Comparison of ENCODE assay signal across 7 mouse cellular contexts in genomic region chr14:21481231-21481630, GRCm38 (mm10). TPM values are rescaled to one million over a fixed set of nuclear protein-coding genes. Genes with fewer than 3 reads are reported as not detected.
A peak's percentile ranks its signal among the peaks of the same experiment; 100 is the strongest.
DNase-seq lines count a peak whose midpoint lies in the region; ATAC-seq and TF ChIP-seq lines count a peak whose summit lies in the region.

Gene Kat6b (plus strand): TSS chr14:21481434.

- peak; percentile 60 for DNase-seq in WW6 (ENCODE audit: low read depth, low spot score)
- no peak for DNase-seq in gastrocnemius, adult 2 months
- no peak for DNase-seq in layer of hippocampus, postnatal 14 days (ENCODE audit: low spot score in 2 of 2)
- no peak for DNase-seq in Muller cell, postnatal 12 days (ENCODE audit: inconsistent ontology term)
- no peak for DNase-seq in kidney, postnatal 25 days

- no peaks in the 10 kb centered on the region for H3K9me3 ChIP-seq in ES-Bruce4 (replicated peaks; ENCODE audit: control insufficient read depth, insufficient read depth, low read length, poor library complexity, severe bottlenecking)

- no peaks in the 10 kb centered on the region for H3K27me3 ChIP-seq in ES-Bruce4 (ENCODE audit: control insufficient read depth, insufficient read depth, low read length, poor library complexity, severe bottlenecking)

- H3K9ac ChIP-seq in ES-Bruce4 (ENCODE audit: low read depth, poor library complexity, severe bottlenecking), result peak within 1 kb of the TSS; percentile 89

- peak within 1 kb of the TSS; percentile 67 for H3K4me3 ChIP-seq in ES-Bruce4 (ENCODE audit: low read depth, low read length)
- no peak within 1 kb of the TSS for H3K4me3 ChIP-seq in gastrocnemius, adult 2 months

- peak; percentile 69; the same call in 1 of the 2 replicates for TF ChIP-seq EP300 in ES-Bruce4 (IDR thresholded peaks at IDR 0.05; ENCODE audit: insufficient read depth, low read depth, low read length)

- peaks cover 22% of the 10 kb centered on the region for H3K36me3 ChIP-seq in ES-Bruce4 (ENCODE audit: control insufficient read depth, insufficient read depth, low read length, poor library complexity, severe bottlenecking)

- no peak for TF ChIP-seq CTCF in ES-Bruce4 (IDR thresholded peaks at IDR 0.05; ENCODE audit: low read depth, low read length)
- no peak for TF ChIP-seq CTCF in gastrocnemius, adult 2 months (IDR thresholded peaks at IDR 0.05)

- H3K4me1 ChIP-seq in ES-Bruce4 (ENCODE audit: control insufficient read depth, insufficient read depth, low read length), result no peaks in the 10 kb centered on the region

- ATAC-seq in neutrophil, adult 5-6 weeks (ENCODE audit: extremely low read depth, insufficient number of reproducible peaks, low FRiP score, poor library complexity, severe bottlenecking), result no peak

- peak; percentile 95 for TF ChIP-seq POLR2A in ES-Bruce4 (IDR thresholded peaks at IDR 0.05; ENCODE audit: insufficient read depth, low read length)

- intact Hi-C loops in gastrocnemius, adult 2 months (cut with DNase I), result no loop called here

- H3K27ac ChIP-seq in ES-Bruce4 (ENCODE audit: insufficient read depth, low read length), result peak within 1 kb of the TSS; percentile 87
- H3K27ac ChIP-seq in gastrocnemius, adult 2 months, result no peak within 1 kb of the TSS

RNA-seq across cellular contexts. Expression of gene Kat6b, which starts in this region (rescaled TPM):
- 121 and 132 TPM in 2 replicates for polyA plus RNA-seq in ES-Bruce4 (2011; ENCODE audit: insufficient read depth, insufficient read length, low read depth, missing spikeins)
- 10 to 100 TPM; 22.2 to 26.0 TPM for total RNA-seq in gastrocnemius, adult 2 months (2021)
- total RNA-seq in layer of hippocampus, postnatal 14 days (2021), result 10 to 100 TPM; 58.0 to 62.2 TPM
- 19.8 and 34.1 TPM in 2 replicates for total RNA-seq in neutrophil, adult 5-6 weeks (2017)
